Mouse (Mus musculus) E14TG2a.4 (cell line): ENCODE results near the gene Eps15l1.
A peak's percentile ranks its signal among the peaks of the same experiment; 100 is the strongest.

Source experiments
- H3K27me3 ChIP-seq: 2 replicates; pipeline ENCODE4 v1.6.1; 2014; ENCODE audit warnings: low read length, control low read depth; ENCODE audit not compliant: insufficient read depth
- H3K36me3 ChIP-seq: 2 replicates; pipeline ENCODE4 v1.6.1; 2014; ENCODE audit warnings: low read length, control low read depth; ENCODE audit not compliant: insufficient read depth
- H3K4me1 ChIP-seq: replicated peaks from 2 replicates; pipeline ENCODE4 v1.6.1; 2014; ENCODE audit warnings: low read depth, low read length, control low read depth
- H3K4me3 ChIP-seq: replicated peaks from 2 replicates; pipeline ENCODE4 v1.5.1; 2014; ENCODE audit warnings: mild to moderate bottlenecking, low read length
- H3K9me3 ChIP-seq: 2 replicates; pipeline ENCODE4 v1.6.1; 2014; ENCODE audit warnings: low read length, control low read depth
- CTCF ChIP-seq: conservative IDR thresholded peaks from 2 replicates; pipeline ENCODE4 v1.5.1; 2014; ENCODE audit warnings: low read length
- NANOG ChIP-seq: IDR thresholded peaks from 2 replicates; pipeline ENCODE4 v1.6.1; 2014; ENCODE audit warnings: borderline replicate concordance, low read length, mixed read lengths
- POU5F1 ChIP-seq: IDR thresholded peaks from 2 replicates; pipeline ENCODE4 v1.6.1; 2014; ENCODE audit warnings: low read length, borderline replicate concordance

The Eps15l1 gene

DNA sequence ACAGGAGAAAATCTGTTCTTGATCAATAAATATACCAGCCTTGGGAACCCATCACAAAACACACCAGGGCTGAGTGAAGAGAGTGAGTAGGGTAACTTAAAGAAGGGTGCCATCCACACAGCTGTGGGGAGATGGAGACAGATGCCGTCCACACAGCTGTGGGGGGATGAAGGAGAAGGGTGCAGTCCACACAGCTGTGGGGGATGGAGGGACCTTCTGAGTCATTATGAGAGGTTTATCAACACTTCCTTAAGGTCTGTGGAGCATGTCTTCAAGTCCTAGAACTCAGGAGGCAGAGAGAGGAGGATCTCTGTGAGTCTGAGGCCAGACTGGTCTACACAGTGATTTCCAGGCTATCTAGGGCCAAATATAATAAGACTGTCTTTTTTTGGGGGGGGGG lies 19.9 kb downstream of the Eps15l1 start:
- TF ChIP-seq POU5F1 (no peak), CTCF (no peak), NANOG (no peak)
- peaks cover 61% of the 10 kb centered on the region for H3K36me3 ChIP-seq

DNA sequence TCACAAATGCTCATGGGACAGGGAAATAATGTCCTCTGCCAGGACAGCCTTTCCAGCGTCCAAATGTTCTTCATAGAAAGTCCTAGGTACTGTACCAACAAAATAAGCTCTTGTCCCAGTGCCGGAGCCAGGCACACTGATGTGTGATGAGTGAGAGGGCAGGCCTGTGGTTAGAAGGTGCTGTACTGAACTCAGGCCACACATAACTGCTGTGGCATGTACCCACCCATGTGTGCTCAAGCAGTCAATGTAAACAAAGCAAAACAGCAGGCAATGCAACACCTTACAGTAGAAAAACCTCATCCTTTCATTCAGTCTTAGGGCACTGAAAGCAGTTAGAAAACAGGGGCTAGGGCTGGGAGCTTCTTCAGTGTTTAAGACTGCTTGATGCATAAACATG lies 35.5 kb downstream of the Eps15l1 start:
- Histone ChIP-seq H3K27me3 (no peaks in the 10 kb centered on the region), H3K4me3 (no peak overlapping the region)
- TF ChIP-seq POU5F1 (no peak), CTCF (no peak), NANOG (no peak)

More for the DNA sequence above, 19.9 kb downstream of the Eps15l1 start:
- no peaks in the 10 kb centered on the region for H3K9me3 ChIP-seq
- H3K27me3 ChIP-seq, result no peaks in the 10 kb centered on the region
- H3K4me3 ChIP-seq, result 0 out of 2 replicates have a peak overlapping the region, but pooled peaks have one; percentile 21
- peaks cover 66% of the 10 kb centered on the region for H3K4me1 ChIP-seq

DNA sequence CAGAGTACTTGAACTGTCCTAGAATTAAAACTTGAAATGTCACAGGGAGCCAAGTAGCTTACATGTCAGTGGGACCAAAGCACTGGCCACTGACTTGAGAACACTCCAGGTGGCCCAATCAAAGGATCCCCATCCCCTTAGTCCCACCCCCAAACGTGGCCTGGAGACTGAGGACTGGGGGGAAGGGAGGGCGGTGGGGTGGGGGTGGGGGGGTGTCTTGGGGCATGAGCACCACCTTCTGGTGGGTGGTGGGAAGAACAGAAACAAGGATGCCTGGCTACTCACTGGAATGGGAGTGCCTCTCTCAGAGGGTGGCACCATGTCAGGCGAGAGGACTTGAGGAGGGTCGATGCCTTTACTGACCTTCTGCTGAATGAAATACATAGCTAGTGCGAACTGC lies 38.9 kb downstream of the Eps15l1 start:
- Histone ChIP-seq H3K36me3 (peaks cover 99% of the 10 kb centered on the region), H3K4me1 (peaks cover 17% of the 10 kb centered on the region), H3K27me3 (no peaks in the 10 kb centered on the region), H3K9me3 (peaks cover 9% of the 10 kb centered on the region), H3K4me3 (no peak overlapping the region)
- no peak for TF ChIP-seq CTCF
- no peak for TF ChIP-seq NANOG
- TF ChIP-seq POU5F1, result no peak

More for the DNA sequence above, 35.5 kb downstream of the Eps15l1 start:
- Histone ChIP-seq H3K4me1 (peaks cover 25% of the 10 kb centered on the region), H3K9me3 (peaks cover 9% of the 10 kb centered on the region), H3K36me3 (peaks cover 99% of the 10 kb centered on the region)

DNA sequence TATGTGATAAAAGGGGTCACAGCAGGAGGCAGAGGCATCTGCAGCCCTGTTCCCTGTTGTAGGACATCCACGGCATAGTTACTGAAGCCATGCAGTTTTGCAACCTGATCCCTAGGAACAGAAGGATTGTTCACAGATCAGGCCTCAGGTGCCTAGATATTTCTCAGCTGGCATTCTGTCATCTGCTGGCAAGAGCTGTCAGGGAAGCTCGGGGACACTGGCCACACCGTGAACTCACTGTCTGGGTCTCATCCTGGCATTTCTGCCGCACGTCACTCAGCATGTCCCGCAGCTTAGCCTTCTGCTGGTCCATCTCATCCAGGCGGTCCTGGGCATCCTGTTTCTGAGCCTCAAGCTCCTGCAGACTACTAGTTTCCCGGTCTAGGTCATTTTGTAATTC lies 40.6 kb downstream of the Eps15l1 start:
- Histone ChIP-seq H3K9me3 (peaks cover 9% of the 10 kb centered on the region), H3K36me3 (peaks cover 96% of the 10 kb centered on the region), H3K4me3 (no peak overlapping the region), H3K27me3 (no peaks in the 10 kb centered on the region), H3K4me1 (peaks cover 29% of the 10 kb centered on the region)
- no peak for TF ChIP-seq NANOG
- no peak for TF ChIP-seq CTCF
- no peak for TF ChIP-seq POU5F1

DNA sequence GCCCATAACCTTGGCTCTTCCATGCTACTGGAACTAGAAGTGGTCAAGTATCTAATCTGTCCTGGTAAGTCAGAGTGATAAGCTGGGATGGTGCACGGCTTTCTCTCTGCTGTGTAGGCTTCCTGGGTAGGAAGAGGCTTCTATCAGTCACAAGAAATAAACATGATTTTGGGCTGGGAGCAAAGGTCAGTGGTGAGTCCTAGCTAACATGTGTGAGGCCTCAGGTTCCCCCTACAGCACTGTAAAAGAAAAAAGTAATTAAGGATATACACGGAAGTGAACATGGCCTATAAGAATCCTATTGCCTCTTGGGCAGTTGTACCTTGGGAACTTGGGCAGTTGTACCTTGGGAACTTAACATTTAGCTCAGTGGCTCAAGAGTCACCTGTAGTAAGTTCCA lies 44.4 kb downstream of the Eps15l1 start:
- H3K4me3 ChIP-seq, result no peak overlapping the region
- no peaks in the 10 kb centered on the region for H3K27me3 ChIP-seq
- H3K9me3 ChIP-seq, result peaks cover 9% of the 10 kb centered on the region
- H3K36me3 ChIP-seq, result peaks cover 97% of the 10 kb centered on the region
- peaks cover 37% of the 10 kb centered on the region for H3K4me1 ChIP-seq
- TF ChIP-seq POU5F1, result no peak

DNA sequence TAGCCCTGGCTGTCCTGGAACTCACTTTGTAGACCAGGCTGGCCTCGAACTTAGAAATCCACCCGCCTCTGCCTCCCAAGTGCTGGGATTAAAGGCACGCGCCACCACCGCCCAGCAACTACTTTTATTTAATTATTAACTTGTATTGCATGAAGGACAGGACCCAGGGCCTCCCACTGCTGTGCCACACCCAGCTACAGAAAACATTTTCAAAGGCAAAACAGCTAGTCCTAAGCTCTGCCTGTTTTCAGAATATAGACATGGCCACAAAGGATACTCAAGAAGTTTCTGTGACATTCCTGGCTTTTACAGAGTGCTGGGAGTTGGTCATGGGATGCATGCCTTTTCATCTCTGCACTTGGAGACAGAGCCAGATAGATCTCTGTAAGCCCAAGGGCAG lies 45.0 kb downstream of the Eps15l1 start:
- Histone ChIP-seq H3K36me3 (peaks cover 97% of the 10 kb centered on the region), H3K4me3 (no peak overlapping the region), H3K9me3 (peaks cover 3% of the 10 kb centered on the region), H3K27me3 (no peaks in the 10 kb centered on the region), H3K4me1 (peaks cover 37% of the 10 kb centered on the region)
- TF ChIP-seq CTCF, result no peak
- no peak for TF ChIP-seq NANOG
- TF ChIP-seq POU5F1, result no peak

DNA sequence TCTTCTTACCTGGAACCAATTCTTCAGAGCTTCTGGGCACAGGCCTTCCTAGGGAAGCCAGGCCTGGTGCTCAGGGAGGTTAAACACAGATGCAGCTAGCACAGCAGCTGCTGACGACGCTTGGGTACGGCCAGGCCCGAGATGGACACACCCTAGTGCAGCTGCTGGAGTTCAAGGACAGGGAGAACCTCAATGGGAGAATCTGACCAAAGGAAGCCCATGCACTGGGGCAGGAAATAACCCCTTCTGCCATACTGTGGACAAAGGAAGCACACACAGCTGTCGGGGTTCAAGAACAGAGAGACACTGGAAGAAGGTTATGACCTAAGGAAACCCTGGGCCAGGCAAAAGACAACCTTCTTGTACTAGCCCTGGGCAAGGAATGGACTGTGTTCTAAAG lies 46.1 kb downstream of the Eps15l1 start:
- TF ChIP-seq POU5F1 (no peak), CTCF (no peak), NANOG (no peak)
- Histone ChIP-seq H3K9me3 (no peaks in the 10 kb centered on the region), H3K4me1 (peaks cover 37% of the 10 kb centered on the region), H3K36me3 (peaks cover 96% of the 10 kb centered on the region), H3K4me3 (no peak overlapping the region), H3K27me3 (no peaks in the 10 kb centered on the region)

DNA sequence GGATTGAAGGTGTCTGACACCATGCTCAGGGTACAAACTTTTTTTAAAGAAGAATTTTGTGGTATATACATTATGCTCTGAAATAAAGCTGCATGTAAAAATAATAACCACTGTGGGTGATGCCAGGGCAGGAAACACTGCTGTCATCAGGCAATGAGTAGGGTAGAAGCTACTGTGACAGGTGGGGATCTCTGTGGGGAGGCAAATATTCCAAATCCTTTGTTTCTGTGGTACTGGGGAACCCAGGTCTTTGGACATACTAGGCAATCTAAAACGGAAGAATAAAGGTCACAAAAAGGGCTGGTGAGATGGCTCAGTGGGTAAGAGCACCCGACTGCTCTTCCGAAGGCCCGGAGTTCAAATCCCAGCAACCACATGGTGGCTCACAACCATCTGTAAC lies 48.9 kb downstream of the Eps15l1 start:
- Histone ChIP-seq H3K4me1 (peaks cover 34% of the 10 kb centered on the region), H3K36me3 (peaks cover 96% of the 10 kb centered on the region), H3K4me3 (no peak overlapping the region), H3K9me3 (no peaks in the 10 kb centered on the region), H3K27me3 (no peaks in the 10 kb centered on the region)
- TF ChIP-seq NANOG (no peak), CTCF (no peak), POU5F1 (no peak)

DNA sequence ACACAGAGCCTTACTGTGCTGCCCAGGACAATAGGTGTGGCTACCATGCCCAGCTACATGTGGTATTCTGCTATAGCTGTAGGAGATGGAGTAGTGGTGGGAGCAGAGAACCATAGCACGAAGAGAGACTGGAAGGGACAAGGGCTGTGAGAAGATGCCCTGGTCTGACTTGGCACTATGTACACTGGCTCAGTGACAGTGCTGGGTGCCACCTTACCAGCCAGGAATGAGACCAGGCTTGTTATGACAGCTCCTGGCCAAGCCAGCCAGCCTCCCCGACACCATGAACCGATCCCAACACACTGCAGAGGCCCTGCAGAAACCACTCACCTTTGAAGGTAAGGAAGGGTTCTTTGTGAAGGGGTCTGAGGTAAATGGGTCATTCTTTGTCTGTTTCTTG lies 49.9 kb downstream of the Eps15l1 start:
- peaks cover 96% of the 10 kb centered on the region for H3K36me3 ChIP-seq
- no peaks in the 10 kb centered on the region for H3K27me3 ChIP-seq
- no peak for TF ChIP-seq NANOG
- TF ChIP-seq POU5F1, result no peak
- TF ChIP-seq CTCF, result no peak
- H3K9me3 ChIP-seq, result no peaks in the 10 kb centered on the region
- H3K4me1 ChIP-seq, result peaks cover 28% of the 10 kb centered on the region
- H3K4me3 ChIP-seq, result no peak overlapping the region

DNA sequence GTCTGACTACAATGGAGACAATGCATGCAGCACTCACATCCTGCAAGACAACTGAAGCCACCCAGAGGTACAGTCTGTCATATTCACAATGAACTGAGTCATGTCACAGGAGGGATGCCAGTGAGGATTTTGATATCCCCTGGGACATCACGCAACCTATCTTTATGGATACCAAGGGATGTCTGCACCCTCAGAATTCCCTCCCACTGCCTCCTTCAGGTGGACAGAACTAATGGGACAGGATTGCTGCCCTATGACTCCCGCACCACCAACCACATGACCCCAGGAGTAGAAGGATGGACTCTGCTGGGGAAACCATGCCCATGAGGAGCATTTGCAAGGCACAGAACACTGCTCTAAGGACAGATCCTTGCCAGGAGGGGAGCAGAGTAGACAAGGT lies 54.8 kb downstream of the Eps15l1 start:
- TF ChIP-seq CTCF (no peak), POU5F1 (no peak), NANOG (no peak)
- no peak overlapping the region for H3K4me3 ChIP-seq
- peaks cover 41% of the 10 kb centered on the region for H3K4me1 ChIP-seq
- no peaks in the 10 kb centered on the region for H3K9me3 ChIP-seq
- peaks cover 99% of the 10 kb centered on the region for H3K36me3 ChIP-seq
- no peaks in the 10 kb centered on the region for H3K27me3 ChIP-seq
